In genomic region chr6:8900021-8900728, GRCm38 (mm10) we compare ENCODE assay signal across 13 mouse cellular contexts. TPM values are rescaled to one million over a fixed set of nuclear protein-coding genes. Genes with fewer than 3 reads are reported as not detected.
DNase-seq lines count a peak whose midpoint lies in the region; ATAC-seq lines count a peak whose summit lies in the region.
"Had no signal": no experiment of that assay in that cellular context is flagged by ENCODE, and none has a peak within 500 bp of the region (broad histone marks: within the 10 kb centered on the region; RNA-seq: fewer than 3 reads in every experiment).

No protein-coding gene starts in this region.

- DNase-seq in brain, adult 2 months (ENCODE audit: low read depth, low spot score) = peak; percentile 72
- peak; percentile 31 for DNase-seq in layer of hippocampus, adult 9-10 months (ENCODE audit: low spot score)
- DNase-seq in heart, adult 11 months = no peak
- DNase-seq: gastrocnemius, postnatal 25 days; kidney, adult 8-10 months had no signal

- no peaks in the 10 kb centered on the region for H3K27me3 ChIP-seq in forebrain, embryonic 12.5 days
- no peaks in the 10 kb centered on the region for H3K27me3 ChIP-seq in forebrain, embryonic 13.5 days
- H3K27me3 ChIP-seq in neural tube, embryonic 14.5 days (ENCODE audit: control insufficient read depth, insufficient read depth, low read length) = no peaks in the 10 kb centered on the region
- no peaks in the 10 kb centered on the region for H3K27me3 ChIP-seq in heart, embryonic 11.5 days (ENCODE audit: control insufficient read depth, insufficient read depth, low read length)
- H3K27me3 ChIP-seq: embryonic facial prominence, embryonic 15.5 days; lung, embryonic 15.5 days; midbrain, embryonic 12.5 days had no signal

- H3K4me1 ChIP-seq in forebrain, embryonic 12.5 days = peaks cover 15% of the 10 kb centered on the region
- peaks cover 22% of the 10 kb centered on the region for H3K4me1 ChIP-seq in forebrain, embryonic 13.5 days
- no peaks in the 10 kb centered on the region for H3K4me1 ChIP-seq in neural tube, embryonic 14.5 days (ENCODE audit: control insufficient read depth, insufficient read depth, low read length)
- no peaks in the 10 kb centered on the region for H3K4me1 ChIP-seq in heart, embryonic 11.5 days (ENCODE audit: control insufficient read depth, insufficient read depth, low read length)
- H3K4me1 ChIP-seq: embryonic facial prominence, embryonic 15.5 days; lung, embryonic 15.5 days had no signal

- H3K9me3 ChIP-seq in forebrain, embryonic 12.5 days = no peaks in the 10 kb centered on the region
- no peaks in the 10 kb centered on the region for H3K9me3 ChIP-seq in forebrain, embryonic 13.5 days (replicated peaks)
- H3K9me3 ChIP-seq in neural tube, embryonic 14.5 days (ENCODE audit: control insufficient read depth, low read length) = no peaks in the 10 kb centered on the region
- no peaks in the 10 kb centered on the region for H3K9me3 ChIP-seq in heart, embryonic 11.5 days (replicated peaks; ENCODE audit: control insufficient read depth, low read length)
- H3K9me3 ChIP-seq: embryonic facial prominence, embryonic 15.5 days; lung, embryonic 15.5 days; midbrain, embryonic 12.5 days had no signal

- 60% methylated on average over 7 of the region's 7 CpGs for WGBS in forebrain, embryonic 12.5 days
- whole genome bisulfite sequencing in forebrain, embryonic 13.5 days = 49% methylated on average over 7 of the region's 7 CpGs
- 54% methylated on average over 7 of the region's 7 CpGs for WGBS in neural tube, embryonic 14.5 days
- 61% methylated on average over 7 of the region's 7 CpGs for WGBS in heart, embryonic 11.5 days (ENCODE audit: insufficient replicate concordance)

- H3K4me2 ChIP-seq in forebrain, embryonic 12.5 days = no peak overlapping the region
- H3K4me2 ChIP-seq in forebrain, embryonic 13.5 days = no peak overlapping the region
- no peak overlapping the region for H3K4me2 ChIP-seq in neural tube, embryonic 14.5 days (ENCODE audit: low read depth, low read length)
- no peak overlapping the region for H3K4me2 ChIP-seq in heart, embryonic 11.5 days
- H3K4me2 ChIP-seq: embryonic facial prominence, embryonic 15.5 days; lung, embryonic 15.5 days; midbrain, embryonic 12.5 days had no signal

- no peaks in the 10 kb centered on the region for H3K36me3 ChIP-seq in forebrain, embryonic 12.5 days (replicated peaks)
- H3K36me3 ChIP-seq in forebrain, embryonic 13.5 days (ENCODE audit: poor library complexity, severe bottlenecking) = no peaks in the 10 kb centered on the region
- H3K36me3 ChIP-seq in neural tube, embryonic 14.5 days (ENCODE audit: control insufficient read depth, insufficient read depth, low read length) = no peaks in the 10 kb centered on the region
- no peaks in the 10 kb centered on the region for H3K36me3 ChIP-seq in heart, embryonic 11.5 days (ENCODE audit: control insufficient read depth, insufficient read depth, low read length)
- H3K36me3 ChIP-seq: embryonic facial prominence, embryonic 15.5 days; lung, embryonic 15.5 days; midbrain, embryonic 12.5 days had no signal

- peak; percentile 28; the same call in 1 of the 2 replicates for ATAC-seq in forebrain, embryonic 12.5 days (ENCODE audit: low FRiP score)
- no peak for ATAC-seq in forebrain, embryonic 13.5 days
- ATAC-seq in neural tube, embryonic 14.5 days (ENCODE audit: low read depth) = peak; percentile 48; the same call in 1 of the 2 replicates
- ATAC-seq in heart, embryonic 11.5 days (replicated peaks; ENCODE audit: insufficient number of reproducible peaks, low FRiP score, low TSS enrichment) = no peak
- ATAC-seq in CD4-positive, CD25-positive, alpha-beta regulatory T cell, adult 4 months = no peak

- H3K27ac ChIP-seq in forebrain, embryonic 12.5 days = no peak overlapping the region
- H3K27ac ChIP-seq in forebrain, embryonic 13.5 days = no peak overlapping the region
- 0 out of 2 replicates have a peak overlapping the region, but pooled peaks have one; percentile 35 for H3K27ac ChIP-seq in neural tube, embryonic 14.5 days (ENCODE audit: low read depth, low read length)
- no peak overlapping the region for H3K27ac ChIP-seq in heart, embryonic 11.5 days (ENCODE audit: low read depth, low read length)
- H3K27ac ChIP-seq: embryonic facial prominence, embryonic 15.5 days; lung, embryonic 15.5 days; midbrain, embryonic 12.5 days had no signal

- H3K4me3 ChIP-seq in forebrain, embryonic 12.5 days (replicated peaks) = no peak overlapping the region
- H3K4me3 ChIP-seq in forebrain, embryonic 13.5 days = no peak overlapping the region
- no peak overlapping the region for H3K4me3 ChIP-seq in neural tube, embryonic 14.5 days (ENCODE audit: low read depth, low read length)
- H3K4me3 ChIP-seq in heart, embryonic 11.5 days (ENCODE audit: low read depth, low read length) = no peak overlapping the region
- H3K4me3 ChIP-seq: embryonic facial prominence, embryonic 15.5 days; lung, embryonic 15.5 days; midbrain, embryonic 12.5 days had no signal

- no peak overlapping the region for H3K9ac ChIP-seq in forebrain, embryonic 12.5 days
- H3K9ac ChIP-seq in forebrain, embryonic 13.5 days = no peak overlapping the region
- no peak overlapping the region for H3K9ac ChIP-seq in neural tube, embryonic 14.5 days (replicated peaks; ENCODE audit: low read depth, low read length)
- no peak overlapping the region for H3K9ac ChIP-seq in heart, embryonic 11.5 days (ENCODE audit: low read depth, low read length)
- H3K9ac ChIP-seq: embryonic facial prominence, embryonic 15.5 days; lung, embryonic 15.5 days; midbrain, embryonic 12.5 days had no signal

RNA-seq across cellular contexts. Expression of gene Nxph1, which starts 48.1 kb away (rescaled TPM):
- 12.8 TPM in 2 replicates for polyA plus RNA-seq in forebrain, embryonic 12.5 days (2016; fragmentation: Nextera tagmentation; extraction: Ambion mirVana)
- 23.9 and 31.6 TPM in 2 replicates for polyA plus RNA-seq in forebrain, embryonic 13.5 days (2015; fragmentation: Nextera tagmentation; extraction: Ambion mirVana)
- polyA plus RNA-seq in neural tube, embryonic 14.5 days (2014; fragmentation: Nextera tagmentation; extraction: Ambion mirVana) = 108 and 122 TPM in 2 replicates
- polyA plus RNA-seq in heart, embryonic 11.5 days (2014; fragmentation: Nextera tagmentation; extraction: Ambion mirVana) = 0.21 TPM in 1 of 2 replicates, not detected in the other
- polyA plus RNA-seq in CD4-positive, CD25-positive, alpha-beta regulatory T cell, adult 4 months (2017; shearing (Covaris generic)) = not detected

Comparison
In these comparisons a context has a peak if more than half of its experiments do, and no peak if none do; other contexts are left out.
1. ATAC-seq: peak in forebrain, embryonic 12.5 days (single experiment) and neural tube, embryonic 14.5 days (single experiment); none in forebrain, embryonic 13.5 days (single experiment), heart, embryonic 11.5 days (single experiment) and CD4-positive, CD25-positive, alpha-beta regulatory T cell, adult 4 months (single experiment).
2. RNA of gene Nxph1, which starts 48.1 kb away (polyA plus RNA-seq): 108 to 122 TPM in neural tube, embryonic 14.5 days, 23.9 to 31.6 TPM in forebrain, embryonic 13.5 days and 12.8 TPM in forebrain, embryonic 12.5 days; 0.21 TPM in heart, embryonic 11.5 days and not detected in CD4-positive, CD25-positive, alpha-beta regulatory T cell, adult 4 months; every median in the first group is over 10 times any median in the second.